Mouse (Mus musculus): Measurements from ENCODE around the gene Syt7. TPM values are rescaled to one million over a fixed set of nuclear protein-coding genes. Genes with fewer than 3 reads are reported as not detected.

Gene Syt7
- polyA plus RNA-seq, 1 experiment, result 4.1 TPM

DNA sequence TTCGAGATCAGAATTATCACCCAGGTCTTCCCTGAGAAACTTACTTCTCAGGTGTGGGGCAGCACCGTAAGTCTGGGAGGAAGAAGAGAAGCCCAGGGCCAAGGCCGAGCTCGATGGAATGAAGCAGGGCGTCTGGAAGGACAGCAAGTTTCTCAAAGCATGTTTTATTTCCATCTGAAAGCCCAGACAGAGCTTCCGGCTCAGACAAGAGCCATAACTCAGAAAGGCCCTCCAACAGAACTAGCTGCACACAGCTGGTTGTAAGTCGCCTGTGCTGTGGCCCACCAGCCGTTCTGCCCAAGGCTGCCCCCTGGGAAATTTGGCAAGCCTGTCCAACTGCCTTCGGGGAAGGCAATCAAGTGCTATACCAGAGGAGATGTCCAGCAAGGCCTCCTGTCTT, 38.5 kb downstream of the Syt7 start:
- H3K4me1 ChIP-seq (ENCODE audit: control insufficient read depth, insufficient read depth, low read length), result peaks cover 3% of the 10 kb centered on the region

GRCm38 (mm10) chr19:10429371-10429770, 40.5 kb downstream of the Syt7 start:
- H3K36me3 ChIP-seq (ENCODE audit: control insufficient read depth, insufficient read depth, low read length, poor library complexity, severe bottlenecking), result no peaks in the 10 kb centered on the region
- no peaks in the 10 kb centered on the region for H3K4me1 ChIP-seq (ENCODE audit: control insufficient read depth, insufficient read depth, low read length)
- no peaks in the 10 kb centered on the region for H3K27me3 ChIP-seq (ENCODE audit: control insufficient read depth, insufficient read depth, low read length, poor library complexity, severe bottlenecking)
- no peaks in the 10 kb centered on the region for H3K9me3 ChIP-seq (replicated peaks; ENCODE audit: control insufficient read depth, insufficient read depth, low read length, poor library complexity, severe bottlenecking)
- H3K27ac ChIP-seq (ENCODE audit: insufficient read depth, low read length), result no peak overlapping the region
- no peak overlapping the region for H3K9ac ChIP-seq (ENCODE audit: low read depth, poor library complexity, severe bottlenecking)
- H3K4me3 ChIP-seq (ENCODE audit: low read depth, low read length), result no peak overlapping the region
- no peak for TF ChIP-seq EP300 (IDR thresholded peaks at IDR 0.05; ENCODE audit: insufficient read depth, low read depth, low read length)

More for the DNA sequence above, 38.5 kb downstream of the Syt7 start:
- no peak for TF ChIP-seq POLR2A (IDR thresholded peaks at IDR 0.05; ENCODE audit: insufficient read depth, low read length)
- no peak for TF ChIP-seq CTCF (IDR thresholded peaks at IDR 0.05; ENCODE audit: low read depth, low read length)
- TF ChIP-seq EP300 (IDR thresholded peaks at IDR 0.05; ENCODE audit: insufficient read depth, low read depth, low read length), result no peak
- H3K9me3 ChIP-seq (replicated peaks; ENCODE audit: control insufficient read depth, insufficient read depth, low read length, poor library complexity, severe bottlenecking), result no peaks in the 10 kb centered on the region
- no peak overlapping the region for H3K9ac ChIP-seq (ENCODE audit: low read depth, poor library complexity, severe bottlenecking)
- no peaks in the 10 kb centered on the region for H3K27me3 ChIP-seq (ENCODE audit: control insufficient read depth, insufficient read depth, low read length, poor library complexity, severe bottlenecking)
- H3K36me3 ChIP-seq (ENCODE audit: control insufficient read depth, insufficient read depth, low read length, poor library complexity, severe bottlenecking), result no peaks in the 10 kb centered on the region
- no peak overlapping the region for H3K4me3 ChIP-seq (ENCODE audit: low read depth, low read length)
- H3K27ac ChIP-seq (ENCODE audit: insufficient read depth, low read length), result no peak overlapping the region

DNA sequence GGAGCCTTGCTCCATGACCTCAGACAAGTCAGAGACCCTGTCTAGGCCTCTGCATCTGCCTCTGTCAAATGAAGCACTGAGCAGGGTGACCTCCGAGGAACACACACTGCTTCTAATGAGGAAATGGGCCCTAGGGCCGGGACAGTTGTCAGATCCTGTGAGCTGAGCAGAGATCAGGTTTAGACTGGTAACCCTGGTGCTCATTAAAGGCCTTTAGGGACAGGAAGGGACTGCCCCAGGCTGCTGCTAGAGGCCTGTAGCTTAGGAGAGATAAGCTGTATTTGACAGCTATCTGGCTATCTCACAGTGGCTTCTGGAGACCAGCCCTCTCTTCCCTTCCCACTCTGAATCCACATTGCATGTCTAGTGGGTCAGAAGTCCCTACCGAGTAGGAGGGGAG, 42.5 kb downstream of the Syt7 start:
- no peaks in the 10 kb centered on the region for H3K27me3 ChIP-seq (ENCODE audit: control insufficient read depth, insufficient read depth, low read length, poor library complexity, severe bottlenecking)
- no peak for TF ChIP-seq EP300 (IDR thresholded peaks at IDR 0.05; ENCODE audit: insufficient read depth, low read depth, low read length)
- TF ChIP-seq POLR2A (IDR thresholded peaks at IDR 0.05; ENCODE audit: insufficient read depth, low read length), result no peak
- no peak for TF ChIP-seq CTCF (IDR thresholded peaks at IDR 0.05; ENCODE audit: low read depth, low read length)
- H3K27ac ChIP-seq (ENCODE audit: insufficient read depth, low read length), result no peak overlapping the region
- no peak overlapping the region for H3K4me3 ChIP-seq (ENCODE audit: low read depth, low read length)
- H3K9me3 ChIP-seq (replicated peaks; ENCODE audit: control insufficient read depth, insufficient read depth, low read length, poor library complexity, severe bottlenecking), result no peaks in the 10 kb centered on the region
- no peak overlapping the region for H3K9ac ChIP-seq (ENCODE audit: low read depth, poor library complexity, severe bottlenecking)
- no peaks in the 10 kb centered on the region for H3K36me3 ChIP-seq (ENCODE audit: control insufficient read depth, insufficient read depth, low read length, poor library complexity, severe bottlenecking)
- no peaks in the 10 kb centered on the region for H3K4me1 ChIP-seq (ENCODE audit: control insufficient read depth, insufficient read depth, low read length)

GRCm38 (mm10) chr19:10431841-10432240, 43.0 kb downstream of the Syt7 start:
- TF ChIP-seq EP300 (IDR thresholded peaks at IDR 0.05; ENCODE audit: insufficient read depth, low read depth, low read length), result no peak
- TF ChIP-seq CTCF (IDR thresholded peaks at IDR 0.05; ENCODE audit: low read depth, low read length), result no peak
- no peak for TF ChIP-seq POLR2A (IDR thresholded peaks at IDR 0.05; ENCODE audit: insufficient read depth, low read length)
- Histone ChIP-seq H3K36me3 (ENCODE audit: control insufficient read depth, insufficient read depth, low read length, poor library complexity, severe bottlenecking) (no peaks in the 10 kb centered on the region), H3K4me3 (ENCODE audit: low read depth, low read length) (no peak overlapping the region), H3K27ac (ENCODE audit: insufficient read depth, low read length) (no peak overlapping the region), H3K4me1 (ENCODE audit: control insufficient read depth, insufficient read depth, low read length) (no peaks in the 10 kb centered on the region), H3K9me3 (replicated peaks; ENCODE audit: control insufficient read depth, insufficient read depth, low read length, poor library complexity, severe bottlenecking) (no peaks in the 10 kb centered on the region), H3K9ac (ENCODE audit: low read depth, poor library complexity, severe bottlenecking) (no peak overlapping the region), H3K27me3 (ENCODE audit: control insufficient read depth, insufficient read depth, low read length, poor library complexity, severe bottlenecking) (no peaks in the 10 kb centered on the region)

- Histone ChIP-seq H3K9me3 (replicated peaks; ENCODE audit: control insufficient read depth, insufficient read depth, low read length, poor library complexity, severe bottlenecking) (no peaks in the 10 kb centered on the region), H3K27ac (ENCODE audit: insufficient read depth, low read length) (no peak overlapping the region), H3K4me3 (ENCODE audit: low read depth, low read length) (no peak overlapping the region), H3K36me3 (ENCODE audit: control insufficient read depth, insufficient read depth, low read length, poor library complexity, severe bottlenecking) (no peaks in the 10 kb centered on the region), H3K9ac (ENCODE audit: low read depth, poor library complexity, severe bottlenecking) (no peak overlapping the region), H3K4me1 (ENCODE audit: control insufficient read depth, insufficient read depth, low read length) (no peaks in the 10 kb centered on the region), H3K27me3 (ENCODE audit: control insufficient read depth, insufficient read depth, low read length, poor library complexity, severe bottlenecking) (no peaks in the 10 kb centered on the region)
- no peak for TF ChIP-seq EP300 (IDR thresholded peaks at IDR 0.05; ENCODE audit: insufficient read depth, low read depth, low read length)
- no peak for TF ChIP-seq POLR2A (IDR thresholded peaks at IDR 0.05; ENCODE audit: insufficient read depth, low read length)
- TF ChIP-seq CTCF (IDR thresholded peaks at IDR 0.05; ENCODE audit: low read depth, low read length), result no peak
These were observed 44.3 kb downstream of the Syt7 start for GRCm38 (mm10) chr19:10433225-10433624.

DNA sequence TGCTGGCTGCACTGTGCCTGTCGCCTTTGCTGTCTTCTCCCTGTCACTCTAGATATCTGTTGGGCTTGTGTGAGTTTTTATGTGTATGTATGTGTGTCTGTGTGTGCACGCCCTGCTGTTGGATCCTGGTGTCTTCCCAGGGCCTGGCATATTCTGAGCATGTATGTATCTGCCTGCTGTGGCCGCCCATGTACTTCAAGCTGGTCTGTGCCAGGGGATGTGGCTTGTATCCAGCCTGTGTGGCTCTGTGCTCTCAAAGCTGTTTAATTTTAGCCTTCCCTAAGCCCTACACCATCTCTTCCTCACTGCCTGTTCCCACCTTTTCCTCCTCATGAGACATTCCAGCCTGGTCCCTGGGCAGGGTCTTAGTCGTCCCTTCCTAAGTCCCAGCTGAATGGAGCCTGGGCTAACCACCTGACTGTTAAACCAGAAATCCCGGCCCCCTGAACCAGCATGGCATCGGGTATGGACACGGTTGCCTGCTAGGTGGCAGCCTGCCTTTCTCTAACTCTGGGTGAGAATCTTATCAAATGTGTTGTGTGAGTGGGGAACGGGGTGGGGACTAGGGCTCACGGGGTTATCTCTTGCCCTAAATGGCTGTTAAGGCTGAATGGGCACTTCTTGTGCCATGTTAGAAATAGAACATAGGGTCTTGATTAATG, 45.1 kb downstream of the Syt7 start:
- Histone ChIP-seq H3K27ac (ENCODE audit: insufficient read depth, low read length) (no peak overlapping the region), H3K9me3 (replicated peaks; ENCODE audit: control insufficient read depth, insufficient read depth, low read length, poor library complexity, severe bottlenecking) (no peaks in the 10 kb centered on the region), H3K36me3 (ENCODE audit: control insufficient read depth, insufficient read depth, low read length, poor library complexity, severe bottlenecking) (no peaks in the 10 kb centered on the region), H3K9ac (ENCODE audit: low read depth, poor library complexity, severe bottlenecking) (no peak overlapping the region), H3K27me3 (ENCODE audit: control insufficient read depth, insufficient read depth, low read length, poor library complexity, severe bottlenecking) (no peaks in the 10 kb centered on the region), H3K4me3 (ENCODE audit: low read depth, low read length) (no peak overlapping the region), H3K4me1 (ENCODE audit: control insufficient read depth, insufficient read depth, low read length) (no peaks in the 10 kb centered on the region)
- TF ChIP-seq POLR2A (IDR thresholded peaks at IDR 0.05; ENCODE audit: insufficient read depth, low read length) (no peak), CTCF (IDR thresholded peaks at IDR 0.05; ENCODE audit: low read depth, low read length) (no peak), EP300 (IDR thresholded peaks at IDR 0.05; ENCODE audit: insufficient read depth, low read depth, low read length) (no peak)
